Mouse (Mus musculus) limb, embryonic 14.5 days (tissue): ENCODE results near the gene Mtch2. TPM values are rescaled to one million over a fixed set of nuclear protein-coding genes. Genes with fewer than 3 reads are reported as not detected.

Experiments used
- ATAC-seq: fragments of 200-750 bp; cut with Nextera tagmentation; 2 replicates; pipeline ENCODE4 v1.8.0; 2017; ENCODE audit warnings: low read depth, moderate number of reproducible peaks, moderate TSS enrichment; ENCODE audit not compliant: low FRiP score
- DNase-seq: peaks from one replicate; pipeline ENCODE4 v3.0.0-alpha.2; 2015; ENCODE audit warnings: low spot score
- H3K27ac ChIP-seq: fragments of 300-500 bp; sonication (generic); replicated peaks from 2 replicates; pipeline ENCODE4 v1.5.1; 2014; ENCODE audit warnings: low read depth, mild to moderate bottlenecking, low read length, moderate library complexity, mixed read lengths
- H3K27me3 ChIP-seq: fragments of 300-500 bp; sonication (generic); 2 replicates; pipeline ENCODE4 v1.6.1; 2014; ENCODE audit warnings: low read length, mixed read lengths; ENCODE audit not compliant: control insufficient read depth, insufficient read depth
- H3K36me3 ChIP-seq: fragments of 300-500 bp; sonication (generic); 2 replicates; pipeline ENCODE4 v1.6.1; 2014; ENCODE audit warnings: mild to moderate bottlenecking, low read length, moderate library complexity, mixed read lengths; ENCODE audit not compliant: control insufficient read depth, insufficient read depth
- H3K4me1 ChIP-seq: fragments of 300-500 bp; sonication (generic); 2 replicates; pipeline ENCODE4 v1.6.1; 2014; ENCODE audit warnings: antibody characterized with exemption, low read length, mixed read lengths; ENCODE audit not compliant: control insufficient read depth, insufficient read depth
- H3K4me2 ChIP-seq: fragments of 300-500 bp; sonication (generic); replicated peaks from 2 replicates; pipeline ENCODE4 v1.6.1; 2014; ENCODE audit warnings: low read depth, mild to moderate bottlenecking, low read length, moderate library complexity; ENCODE audit not compliant: severe bottlenecking
- H3K4me3 ChIP-seq: fragments of 300-500 bp; sonication (generic); replicated peaks from 2 replicates; pipeline ENCODE4 v1.5.1; 2014; ENCODE audit warnings: low read length
- H3K9ac ChIP-seq: fragments of 300-500 bp; sonication (generic); 2 replicates; pipeline ENCODE4 v1.6.1; 2014; ENCODE audit warnings: mild to moderate bottlenecking, low read depth, low read length, moderate library complexity; ENCODE audit not compliant: severe bottlenecking
- H3K9me3 ChIP-seq: fragments of 300-500 bp; sonication (generic); 2 replicates; pipeline ENCODE4 v1.6.1; 2016; ENCODE audit warnings: low read length; ENCODE audit not compliant: control insufficient read depth
- POLR2A ChIP-seq: fragments of 200-500 bp; IDR thresholded peaks from 2 replicates; pipeline ENCODE4 v1.8.0; 2012; ENCODE audit warnings: inconsistent platforms, mild to moderate bottlenecking, moderate library complexity, borderline replicate concordance; ENCODE audit not compliant: insufficient read depth, insufficient read length; ENCODE audit errors: extremely low read depth
- WGBS: fragments of 180-500 bp; shearing (Covaris S2); extraction: QIAGEN DNeasy Blood & Tissue Kit; methylation state at CpG from one replicate; pipeline ENCODE4 v1.1.7; 2014; 5-methylcytosine and 5-hydroxymethylcytosine counted together
- polyA plus RNA-seq, 2 experiments: library from polyadenylated mRNA; depleted of rRNA in 1 of 2; stranded (reverse) in 1 of 2; unstranded in 1 of 2; fragments of >200 nt; fragmentation: Nextera tagmentation in 1 of 2; extraction: Ambion mirVana in 1 of 2; gene quantifications; 2 replicates each; pipeline versions ENCODE4 v1.2.1 to v1.2.3; 2012 to 2014

Gene Mtch2
- polyA plus RNA-seq, 2 experiments, result 120 to 210 TPM

DNA sequence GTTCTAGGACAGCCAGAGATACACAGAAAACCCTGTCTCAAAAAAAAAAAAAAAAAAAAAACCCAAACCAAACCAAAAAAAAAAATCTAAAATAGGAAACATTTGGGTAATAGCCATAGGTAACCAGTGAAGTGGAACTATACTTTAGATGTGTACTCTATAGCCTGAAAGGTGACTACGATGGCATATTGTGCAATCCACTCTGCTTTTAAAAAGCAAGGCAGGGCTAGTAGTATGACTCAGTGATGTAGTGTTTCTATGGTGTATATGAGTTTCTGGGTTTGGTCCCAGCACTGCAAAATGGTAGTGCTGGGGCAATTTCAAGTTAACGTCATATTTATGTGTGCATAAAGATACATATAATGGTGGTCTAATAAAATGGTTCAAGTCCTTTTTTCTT, 59.8 kb downstream of the Mtch2 start:
- H3K9me3 ChIP-seq, result no peaks in the 10 kb centered on the region
- H3K27me3 ChIP-seq, result no peaks in the 10 kb centered on the region
- DNase-seq, result no peak
- no peak for ATAC-seq
- H3K4me2 ChIP-seq, result no peak overlapping the region
- no peak overlapping the region for H3K27ac ChIP-seq
- H3K9ac ChIP-seq, result no peak overlapping the region
- peaks cover 66% of the 10 kb centered on the region for H3K36me3 ChIP-seq
- WGBS, result 92% methylated on average over 2 of the region's 2 CpGs
- H3K4me3 ChIP-seq, result no peak overlapping the region
- TF ChIP-seq POLR2A, result no peak
- H3K4me1 ChIP-seq, result peaks cover 13% of the 10 kb centered on the region

DNA sequence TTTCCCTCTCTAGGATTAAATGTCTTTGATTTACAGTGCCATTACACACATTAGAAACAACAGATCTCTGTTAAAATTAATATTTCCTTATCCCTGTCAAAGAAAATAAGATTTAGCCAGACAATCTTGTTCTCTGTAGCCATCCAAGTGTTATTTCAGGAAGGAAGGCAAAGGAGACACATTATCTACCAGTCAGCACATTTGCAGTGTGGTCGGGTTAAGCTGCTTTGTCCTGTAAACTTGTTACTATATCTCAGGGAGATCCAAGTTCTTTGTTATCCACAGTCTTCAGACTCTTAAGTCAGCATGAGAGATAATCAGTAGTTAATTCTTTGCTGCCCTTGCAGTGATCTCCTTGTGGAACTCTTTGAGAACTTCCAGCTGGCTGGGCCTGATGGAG, 63.9 kb downstream of the Mtch2 start:
- Histone ChIP-seq H3K4me3 (no peak overlapping the region), H3K27me3 (no peaks in the 10 kb centered on the region), H3K9me3 (no peaks in the 10 kb centered on the region), H3K36me3 (peaks cover 76% of the 10 kb centered on the region), H3K9ac (no peak overlapping the region), H3K4me1 (peaks cover 5% of the 10 kb centered on the region; the same call in 1 of the 2 replicates), H3K27ac (no peak overlapping the region), H3K4me2 (no peak overlapping the region)
- ATAC-seq (no peak), DNase-seq (no peak)
- 74% methylated on average over 1 of the region's 1 CpGs for WGBS
- TF ChIP-seq POLR2A, result no peak

DNA sequence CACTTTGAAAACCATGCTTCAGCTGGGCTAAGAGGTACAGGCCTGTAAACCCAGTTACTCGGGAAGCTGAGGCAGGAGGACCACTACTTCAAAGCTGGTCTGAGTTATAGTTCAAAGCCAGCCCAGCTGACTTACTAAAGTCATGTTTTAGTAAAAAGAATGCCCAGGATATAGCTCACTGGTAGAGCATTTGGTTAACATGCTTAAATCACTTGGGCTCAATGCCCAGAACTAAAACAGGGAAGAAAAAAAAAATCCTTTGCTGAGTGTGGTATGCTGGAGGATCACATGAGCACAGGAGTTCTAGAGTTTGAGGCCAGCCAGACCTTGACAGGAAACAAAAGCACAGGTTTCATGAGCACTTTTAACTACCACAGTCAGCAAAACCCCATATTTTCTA, 64.7 kb downstream of the Mtch2 start:
- Histone ChIP-seq H3K27me3 (no peaks in the 10 kb centered on the region), H3K9me3 (no peaks in the 10 kb centered on the region), H3K9ac (no peak overlapping the region), H3K36me3 (peaks cover 73% of the 10 kb centered on the region), H3K4me3 (no peak overlapping the region), H3K27ac (no peak overlapping the region), H3K4me2 (no peak overlapping the region), H3K4me1 (peaks cover 9% of the 10 kb centered on the region)
- ATAC-seq, result no peak
- no peak for TF ChIP-seq POLR2A
- DNase-seq, result no peak
- 81% methylated on average over 1 of the region's 1 CpGs for WGBS

DNA sequence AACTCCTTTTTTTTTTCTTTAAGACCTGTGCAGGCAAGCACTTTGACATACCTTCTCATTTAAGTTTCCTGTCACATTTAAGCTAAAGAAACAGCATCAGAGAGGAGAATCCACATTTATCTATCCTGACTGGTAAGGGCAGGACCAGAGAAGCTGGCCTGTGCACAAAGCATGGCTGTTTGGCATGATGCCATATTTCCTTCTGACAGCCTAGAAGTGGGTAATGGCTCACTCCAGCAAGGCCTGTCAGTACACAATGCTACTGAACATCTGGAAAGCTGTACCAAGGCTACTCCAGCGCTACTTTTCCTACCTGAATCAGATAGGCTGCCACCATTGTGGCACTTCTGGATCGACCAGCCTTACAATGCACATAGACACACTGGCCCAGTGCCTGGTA, 66.7 kb downstream of the Mtch2 start:
- H3K27ac ChIP-seq, result no peak overlapping the region; the same call in 1 of the 2 replicates
- DNase-seq (peak; percentile 68), ATAC-seq (no peak)
- H3K9ac ChIP-seq, result no peak overlapping the region
- H3K4me3 ChIP-seq, result no peak overlapping the region
- H3K4me1 ChIP-seq, result peaks cover 15% of the 10 kb centered on the region
- WGBS, result 76% methylated on average over 2 of the region's 2 CpGs
- no peak overlapping the region for H3K4me2 ChIP-seq
- no peaks in the 10 kb centered on the region for H3K27me3 ChIP-seq
- peaks cover 58% of the 10 kb centered on the region for H3K36me3 ChIP-seq
- no peak for TF ChIP-seq POLR2A
- H3K9me3 ChIP-seq, result no peaks in the 10 kb centered on the region

DNA sequence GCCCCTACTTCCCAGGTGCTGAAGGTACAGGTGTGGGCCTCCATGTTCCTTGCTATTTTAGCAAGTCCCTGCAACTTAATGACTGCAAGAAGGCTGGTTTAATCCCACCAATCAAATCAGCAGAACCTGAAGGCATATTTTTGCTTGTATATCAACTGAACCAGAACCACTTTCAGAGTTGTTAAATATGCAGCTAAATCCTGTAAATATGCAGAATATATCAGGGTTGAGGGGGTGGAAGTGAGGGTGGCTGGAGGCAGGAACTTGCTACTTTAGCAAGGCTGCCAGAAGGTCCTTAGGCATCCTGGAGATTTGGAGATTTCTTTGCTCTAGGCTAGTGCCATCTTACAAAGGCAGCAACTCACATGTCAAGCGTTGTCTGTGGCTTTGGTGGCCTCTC, 68.6 kb downstream of the Mtch2 start:
- TF ChIP-seq POLR2A, result no peak
- Histone ChIP-seq H3K4me1 (peaks cover 15% of the 10 kb centered on the region), H3K4me3 (no peak overlapping the region), H3K9ac (no peak overlapping the region), H3K9me3 (no peaks in the 10 kb centered on the region), H3K27ac (no peak overlapping the region), H3K27me3 (no peaks in the 10 kb centered on the region), H3K4me2 (no peak overlapping the region), H3K36me3 (peaks cover 40% of the 10 kb centered on the region)
- ATAC-seq, result no peak
- WGBS, result 90% methylated on average over 1 of the region's 1 CpGs
- no peak for DNase-seq

Other genes starting within 250 kb of the Mtch2 start
- 27.6 and 29.9 TPM in 2 replicates for gene Nup160, start 169.9 kb upstream of the Mtch2 start, polyA plus RNA-seq (2012; rRNA removed)
- gene Nup160, start 169.9 kb upstream of the Mtch2 start, polyA plus RNA-seq (2014; fragmentation: Nextera tagmentation; extraction: Ambion mirVana), result 42.0 and 43.0 TPM in 2 replicates
- 110 and 115 TPM in 2 replicates for gene Fnbp4, start 101.8 kb upstream of the Mtch2 start, polyA plus RNA-seq (2012; rRNA removed)
- 79.5 and 102 TPM in 2 replicates for gene Fnbp4, start 101.8 kb upstream of the Mtch2 start, polyA plus RNA-seq (2014; fragmentation: Nextera tagmentation; extraction: Ambion mirVana)
- 2.2 and 2.3 TPM in 2 replicates for gene Agbl2, start 64.4 kb upstream of the Mtch2 start, polyA plus RNA-seq (2012; rRNA removed)
- 1.4 and 2.1 TPM in 2 replicates for gene Agbl2, start 64.4 kb upstream of the Mtch2 start, polyA plus RNA-seq (2014; fragmentation: Nextera tagmentation; extraction: Ambion mirVana)
- 28.6 and 38.1 TPM in 2 replicates for gene C1qtnf4, start 38.7 kb downstream of the Mtch2 start, polyA plus RNA-seq (2012; rRNA removed)
- 32.0 and 35.0 TPM in 2 replicates for gene C1qtnf4, start 38.7 kb downstream of the Mtch2 start, polyA plus RNA-seq (2014; fragmentation: Nextera tagmentation; extraction: Ambion mirVana)
- gene Kbtbd4, start 57.6 kb downstream of the Mtch2 start, polyA plus RNA-seq (2012; rRNA removed), result 25.5 and 26.8 TPM in 2 replicates
- gene Kbtbd4, start 57.6 kb downstream of the Mtch2 start, polyA plus RNA-seq (2014; fragmentation: Nextera tagmentation; extraction: Ambion mirVana), result 30.5 and 33.8 TPM in 2 replicates
- gene Ndufs3, start 57.7 kb downstream of the Mtch2 start, polyA plus RNA-seq (2012; rRNA removed), result 155 and 170 TPM in 2 replicates
- gene Ndufs3, start 57.7 kb downstream of the Mtch2 start, polyA plus RNA-seq (2014; fragmentation: Nextera tagmentation; extraction: Ambion mirVana), result 207 and 219 TPM in 2 replicates
- 70.3 and 73.1 TPM in 2 replicates for gene Celf1, start 93.2 kb downstream of the Mtch2 start, polyA plus RNA-seq (2012; rRNA removed)
- 51.5 and 52.2 TPM in 2 replicates for gene Celf1, start 93.2 kb downstream of the Mtch2 start, polyA plus RNA-seq (2014; fragmentation: Nextera tagmentation; extraction: Ambion mirVana)
- gene Rapsn, start 188.5 kb downstream of the Mtch2 start, polyA plus RNA-seq (2012; rRNA removed), result 24.9 and 28.1 TPM in 2 replicates
- 18.5 and 26.5 TPM in 2 replicates for gene Rapsn, start 188.5 kb downstream of the Mtch2 start, polyA plus RNA-seq (2014; fragmentation: Nextera tagmentation; extraction: Ambion mirVana)
- gene Psmc3, start 206.9 kb downstream of the Mtch2 start, polyA plus RNA-seq (2012; rRNA removed), result 158 and 203 TPM in 2 replicates
- gene Psmc3, start 206.9 kb downstream of the Mtch2 start, polyA plus RNA-seq (2014; fragmentation: Nextera tagmentation; extraction: Ambion mirVana), result 287 and 305 TPM in 2 replicates
- gene Slc39a13, start 223.3 kb downstream of the Mtch2 start, polyA plus RNA-seq (2012; rRNA removed), result 143 and 172 TPM in 2 replicates
- 63.3 and 74.3 TPM in 2 replicates for gene Slc39a13, start 223.3 kb downstream of the Mtch2 start, polyA plus RNA-seq (2014; fragmentation: Nextera tagmentation; extraction: Ambion mirVana)
- 13.7 and 14.1 TPM in 2 replicates for gene Spi1, start 235.2 kb downstream of the Mtch2 start, polyA plus RNA-seq (2012; rRNA removed)
- 10.6 and 10.7 TPM in 2 replicates for gene Spi1, start 235.2 kb downstream of the Mtch2 start, polyA plus RNA-seq (2014; fragmentation: Nextera tagmentation; extraction: Ambion mirVana)